ENCODE assay signal across 8 mouse cellular contexts in the genomic region with DNA sequence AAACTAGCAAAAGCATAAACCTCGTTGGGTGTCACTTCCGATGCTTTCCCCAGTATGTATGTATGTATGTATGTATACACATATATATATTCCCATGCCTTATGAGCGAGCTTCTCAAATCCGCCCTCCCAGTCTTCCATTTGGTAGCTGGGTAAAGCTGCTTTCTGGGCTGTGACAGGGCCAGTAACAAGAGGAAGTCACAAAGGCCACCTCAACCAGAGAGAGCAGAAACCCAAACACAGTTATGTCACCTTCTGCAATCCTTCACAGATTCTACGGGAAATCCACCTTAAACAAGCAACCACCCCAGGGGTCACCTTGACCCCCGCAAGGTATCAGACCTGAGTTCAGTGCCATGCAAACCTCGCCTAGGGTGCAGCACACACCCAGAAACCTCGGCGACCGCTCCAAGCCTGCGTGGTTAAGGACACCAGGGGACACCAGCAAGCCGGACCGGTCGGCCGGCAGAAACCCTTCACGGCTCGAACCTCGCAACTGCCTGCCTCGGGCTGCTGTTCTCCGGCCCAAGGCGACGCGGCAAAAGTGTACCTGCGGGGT. TPM values are rescaled to one million over a fixed set of nuclear protein-coding genes. Genes with fewer than 3 reads are reported as not detected.
DNase-seq lines count a peak whose midpoint lies in the region; ATAC-seq and TF ChIP-seq lines count a peak whose summit lies in the region.

No protein-coding gene starts in this region.

- peak overlapping the region; percentile 96 for H3K4me2 ChIP-seq in liver, embryonic 11.5 days
- H3K4me2 ChIP-seq in stomach, embryonic 14.5 days (replicated peaks; ENCODE audit: low read depth, low read length) = peak overlapping the region; percentile 90

- H3K4me3 ChIP-seq in heart, adult 2 months = peak overlapping the region; percentile 71
- peak overlapping the region; percentile 96 for H3K4me3 ChIP-seq in C2C12 (ENCODE audit: insufficient read depth, poor library complexity, severe bottlenecking)
- H3K4me3 ChIP-seq in liver, embryonic 11.5 days (ENCODE audit: low read depth, low read length) = peak overlapping the region; percentile 97
- peak overlapping the region; percentile 98 for H3K4me3 ChIP-seq in stomach, embryonic 14.5 days (ENCODE audit: low read depth, low read length)

- TF ChIP-seq CTCF in heart, adult 2 months (IDR thresholded peaks at IDR 0.05) = no peak
- no peak for TF ChIP-seq CTCF in C2C12 (IDR thresholded peaks at IDR 0.05; ENCODE audit: control insufficient read depth, insufficient read depth, insufficient read length)

- no peaks in the 10 kb centered on the region for H3K27me3 ChIP-seq in heart, adult 2 months (ENCODE audit: control insufficient read depth, insufficient read depth, low read length)
- no peaks in the 10 kb centered on the region for H3K27me3 ChIP-seq in C2C12 (ENCODE audit: control insufficient read depth, insufficient read depth, insufficient read length)
- no peaks in the 10 kb centered on the region for H3K27me3 ChIP-seq in liver, embryonic 11.5 days (replicated peaks; ENCODE audit: control insufficient read depth, insufficient read depth, low read length)
- H3K27me3 ChIP-seq in stomach, embryonic 14.5 days (ENCODE audit: control insufficient read depth, insufficient read depth, low read length) = no peaks in the 10 kb centered on the region

- H3K36me3 ChIP-seq in heart, adult 2 months (ENCODE audit: control insufficient read depth, insufficient read depth, low read length) = peaks cover 11% of the 10 kb centered on the region
- peaks cover 21% of the 10 kb centered on the region for H3K36me3 ChIP-seq in C2C12 (ENCODE audit: control insufficient read depth, insufficient read depth)
- H3K36me3 ChIP-seq in liver, embryonic 11.5 days (ENCODE audit: control insufficient read depth, insufficient read depth, low read length) = no peaks in the 10 kb centered on the region
- no peaks in the 10 kb centered on the region for H3K36me3 ChIP-seq in stomach, embryonic 14.5 days (ENCODE audit: control insufficient read depth, insufficient read depth, low read length)

- no peak for TF ChIP-seq EP300 in heart, adult 2 months (IDR thresholded peaks at IDR 0.05; ENCODE audit: insufficient read depth, low read depth, low read length)

- peaks cover 11% of the 10 kb centered on the region for H3K79me2 ChIP-seq in heart, adult 2 months (replicated peaks; ENCODE audit: control insufficient read depth, insufficient read depth, low read length)
- peaks cover 55% of the 10 kb centered on the region for H3K79me2 ChIP-seq in C2C12 (ENCODE audit: control insufficient read depth, insufficient read depth)

- H3K79me3 ChIP-seq in C2C12 (ENCODE audit: low read depth) = peaks cover 53% of the 10 kb centered on the region

- peak overlapping the region; percentile 73 for H3K9ac ChIP-seq in heart, adult 2 months (ENCODE audit: low read depth, low read length)
- H3K9ac ChIP-seq in liver, embryonic 11.5 days (ENCODE audit: low read depth, low read length) = peak overlapping the region; percentile 90
- peak overlapping the region; percentile 96 for H3K9ac ChIP-seq in stomach, embryonic 14.5 days (replicated peaks; ENCODE audit: low read depth, low read length)

- under 1% methylated on average over 24 of the region's 24 CpGs for WGBS in heart, adult 2 months
- WGBS in liver, embryonic 11.5 days = under 1% methylated on average over 24 of the region's 24 CpGs
- WGBS in stomach, embryonic 14.5 days = 2% methylated on average over 24 of the region's 24 CpGs

- DNase-seq in heart, adult 2 months = no peak
- DNase-seq in heart, postnatal 36 days = no peak
- no peak for DNase-seq in liver, embryonic 11.5 days (ENCODE audit: low spot score)
- no peak for DNase-seq in cerebellum, adult 9-10 months
- DNase-seq in spleen, adult 18-20 months = no peak

- intact Hi-C loops in heart, adult 2 months (cut with DNase I) = loop anchor here (2.0 kb wide), 2 partner anchors 163 to 237 kb away; partner anchors contain the start of gene Eml4
- intact Hi-C loops in heart, postnatal 36 days (cut with DNase I) = loop anchor here (5.0 kb wide), 2 partner anchors 161 to 236 kb away; partner anchors contain the start of gene Eml4

- peak overlapping the region; percentile 98 for H3K27ac ChIP-seq in heart, adult 2 months
- peak overlapping the region; percentile 58 for H3K27ac ChIP-seq in liver, embryonic 11.5 days (ENCODE audit: low read depth, low read length)
- peak overlapping the region; percentile 67; the same call in 1 of the 2 replicates for H3K27ac ChIP-seq in stomach, embryonic 14.5 days (ENCODE audit: low read length)

- H3ac ChIP-seq in C2C12 (ENCODE audit: control insufficient read depth, insufficient read length, low read depth) = peak overlapping the region; percentile 76

- ATAC-seq in erythroid progenitor cell, adult 5-6 weeks (replicated peaks; ENCODE audit: low FRiP score, poor library complexity, severe bottlenecking) = peak; percentile 71
- peak; percentile 55 for ATAC-seq in liver, embryonic 11.5 days (replicated peaks; ENCODE audit: low FRiP score)
- ATAC-seq in stomach, embryonic 14.5 days (ENCODE audit: insufficient number of reproducible peaks, insufficient read depth, low FRiP score, low read depth) = peak; percentile 48

- TF ChIP-seq POLR2A in heart, adult 2 months (IDR thresholded peaks at IDR 0.05; ENCODE audit: insufficient read depth, low read depth, low read length) = no peak

- peaks cover 5% of the 10 kb centered on the region; the same call in 1 of the 2 replicates for H3K4me1 ChIP-seq in heart, adult 2 months (ENCODE audit: control insufficient read depth, insufficient read depth, low read length)
- H3K4me1 ChIP-seq in liver, embryonic 11.5 days (replicated peaks; ENCODE audit: control insufficient read depth, insufficient read depth, low read length) = peaks cover 18% of the 10 kb centered on the region
- H3K4me1 ChIP-seq in stomach, embryonic 14.5 days (ENCODE audit: control insufficient read depth, insufficient read depth, low read length) = peaks cover 25% of the 10 kb centered on the region

- H3K9me3 ChIP-seq in liver, embryonic 11.5 days (ENCODE audit: control insufficient read depth, low read length) = no peaks in the 10 kb centered on the region; the same call in 1 of the 2 replicates
- no peaks in the 10 kb centered on the region for H3K9me3 ChIP-seq in stomach, embryonic 14.5 days (ENCODE audit: control insufficient read depth, low read depth, low read length)

TF ChIP-seq in C2C12, 6 proteins besides CTCF, POLR2A, EP300 and RAD21:
- TF ChIP-seq CEBPB (IDR thresholded peaks at IDR 0.05; ENCODE audit: low read depth) (no peak), MAX (IDR thresholded peaks at IDR 0.05) (no peak), FOSL1 (IDR thresholded peaks at IDR 0.05; ENCODE audit: insufficient read depth, low read length, poor library complexity, severe bottlenecking) (no peak), MYOD1 (IDR thresholded peaks at IDR 0.05; ENCODE audit: control insufficient read depth, insufficient read length, low read depth) (no peak), USF1 (IDR thresholded peaks at IDR 0.05; ENCODE audit: low read depth) (no peak), MYOG (IDR thresholded peaks at IDR 0.05; ENCODE audit: control insufficient read depth, extremely low read depth, insufficient read length) (no peak)

RNA-seq across cellular contexts. Expression of gene Cox7a2l, which starts 3.4 kb away (rescaled TPM):
- total RNA-seq in heart, adult 2 months (2021) = 100 to 1,000 TPM; 278 to 329 TPM
- 227 and 349 TPM in 2 replicates for polyA plus RNA-seq in heart, adult 2 months (2012; rRNA removed)
- total RNA-seq in heart, postnatal 36 days (2021) = 100 to 1,000 TPM; 284 to 311 TPM
- polyA plus RNA-seq in C2C12 (2012; fragmentation: generic; extraction: Trizol) = 198 TPM
- 75.3 and 83.0 TPM in 2 replicates for total RNA-seq in erythroid progenitor cell, adult 5-6 weeks (2015; ENCODE audit: low replicate concordance)
- total RNA-seq in erythroid progenitor cell, adult 5-6 weeks (2017; ENCODE audit: low replicate concordance) = 38.7 and 77.8 TPM in 2 replicates
- 134 and 136 TPM in 2 replicates for polyA plus RNA-seq in liver, embryonic 11.5 days (2014; fragmentation: Nextera tagmentation; extraction: Ambion mirVana)
- 187 and 189 TPM in 2 replicates for polyA plus RNA-seq in stomach, embryonic 14.5 days (2014; fragmentation: Nextera tagmentation; extraction: Ambion mirVana)
